Mouse (Mus musculus) gastrocnemius, postnatal 14 days (tissue): Measurements from ENCODE around the gene Lcn6. TPM values are rescaled to one million over a fixed set of nuclear protein-coding genes. Genes with fewer than 3 reads are reported as not detected.
A peak's percentile ranks its signal among the peaks of the same experiment; 100 is the strongest.

ENCODE experiments used
- DNase-seq: peaks from one replicate; pipeline ENCODE4 v3.0.0; 2021; ENCODE audit warnings: mixed read lengths
- intact Hi-C: fragments of 180-260 bp; cut with DNase I; formaldehyde crosslinking; loops from one replicate; pipeline ENCODE4 v1.15.1; 2025; ENCODE audit warnings: low total_unique reads
- long read RNA-seq, 2 experiments: library from polyadenylated mRNA; stranded (forward); transcript quantifications; one replicate each; pipeline ENCODE4 v2.0.0; 2021
- total RNA-seq, 2 experiments: library from RNA; stranded (reverse); gene quantifications; 2 replicates each; pipeline ENCODE4 v1.2.3; 2021

The Lcn6 gene
- not detected for total RNA-seq
- long read RNA-seq, experiment 1: 0 reads
- long read RNA-seq, experiment 2: 0 reads

- intact Hi-C loops: no loop called here
- no peak for DNase-seq
These were observed at the start of gene Lcn6 for GRCm38 (mm10) chr2:25676486-25676885. Gene Lcn6, plus strand, starts transcription at chr2:25676786.

DNA sequence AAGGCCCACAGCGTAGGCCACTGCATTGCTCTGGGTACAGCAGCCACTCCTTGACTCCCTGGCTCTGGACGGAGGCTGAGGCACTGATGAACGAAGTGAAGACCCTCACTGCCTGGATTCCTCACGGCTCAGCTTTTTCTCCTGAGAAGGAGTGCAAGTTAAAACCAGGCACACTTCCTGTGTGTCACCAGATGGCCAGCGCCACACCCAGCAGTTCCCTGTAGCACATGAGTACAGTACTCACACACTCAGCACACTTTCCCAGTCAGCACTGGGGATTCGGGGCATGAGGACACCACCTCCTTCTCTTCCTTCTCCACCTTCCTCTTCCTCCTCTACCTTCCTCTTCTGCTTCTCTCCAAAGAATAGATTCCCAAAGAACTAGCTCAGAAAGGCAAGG lies 48.8 kb upstream of the Lcn6 start, which contains the start of gene Fcna:
TSS of gene Fcna (minus strand) at position 220 of the 400 bp plus-strand sequence.
- no peak for DNase-seq
- intact Hi-C loops: no loop called here

GRCm38 (mm10) chr2:25628738-25629137 lies 47.8 kb upstream of the Lcn6 start:
- intact Hi-C loops: no loop called here
- DNase-seq: no peak

- intact Hi-C loops: loop anchor here (10.0 kb wide), 1 partner anchor 61 kb away; no protein-coding TSS in a partner anchor
- DNase-seq: no peak
These were observed 43.0 kb upstream of the Lcn6 start for GRCm38 (mm10) chr2:25633616-25634015.

DNA sequence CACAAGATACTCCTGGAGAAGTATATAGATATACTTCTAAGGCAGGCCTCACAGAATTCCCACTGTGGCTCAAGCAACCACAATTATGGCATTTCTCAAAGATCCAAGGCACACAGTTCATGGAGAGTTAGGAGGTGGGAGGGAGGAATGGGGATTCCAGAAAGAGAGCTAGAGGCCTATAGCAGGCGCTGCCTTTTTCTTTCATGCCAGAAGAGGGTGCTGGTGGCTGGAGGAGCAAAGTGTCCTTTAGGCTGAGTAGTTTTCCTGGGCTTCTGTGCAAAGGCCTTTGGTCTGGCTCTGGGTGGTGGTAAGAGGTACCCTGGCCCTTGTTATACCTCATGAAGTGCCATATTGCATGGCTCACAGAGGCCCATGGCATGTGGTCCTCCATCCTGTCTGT lies 42.5 kb upstream of the Lcn6 start:
- intact Hi-C loops: loop anchor here (10.0 kb wide), 1 partner anchor 61 kb away; no protein-coding TSS in a partner anchor

DNA sequence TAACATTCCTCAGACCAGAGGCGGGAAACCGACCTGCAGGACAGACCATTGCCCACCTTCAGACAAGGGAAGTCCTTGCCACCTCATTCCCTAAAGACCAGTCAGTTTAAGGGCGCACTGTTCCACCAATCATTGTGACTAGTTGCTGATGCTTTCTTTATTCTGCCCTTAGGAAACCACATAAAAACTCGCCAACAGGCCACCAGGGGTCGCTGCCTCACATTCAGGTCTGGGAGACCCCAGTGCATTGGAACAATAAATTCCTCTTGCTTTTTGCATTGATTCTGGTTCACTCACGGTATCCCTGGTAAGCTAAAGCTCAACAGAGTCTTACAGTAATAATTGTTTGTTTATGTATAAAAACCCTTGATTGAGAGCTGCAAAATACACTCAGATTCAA lies 36.7 kb upstream of the Lcn6 start:
- intact Hi-C loops: loop anchor here (10.0 kb wide), 1 partner anchor 55 kb away; no protein-coding TSS in a partner anchor
- DNase-seq: no peak

More for the DNA sequence above, 42.5 kb upstream of the Lcn6 start:
- DNase-seq: no peak

DNA sequence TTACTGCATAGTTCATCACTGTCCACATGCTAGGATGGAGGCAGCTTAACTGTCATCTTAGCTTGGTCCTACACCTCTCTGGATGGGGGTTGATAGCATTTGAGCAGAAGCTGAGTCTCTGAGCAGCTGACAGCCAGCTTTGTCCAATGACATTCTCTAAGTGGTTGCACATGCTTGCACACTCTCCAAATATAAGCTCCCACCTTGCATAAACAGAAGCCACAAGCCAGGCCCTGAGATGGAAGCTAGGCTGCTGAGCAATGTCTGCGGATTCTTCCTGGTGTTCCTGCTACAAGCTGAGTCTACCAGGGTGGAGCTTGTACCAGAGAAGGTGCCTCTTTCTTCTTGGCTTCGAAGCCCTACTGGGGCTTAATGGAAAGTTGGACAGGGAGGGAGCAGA lies 23.7 kb upstream of the Lcn6 start, which contains the start of gene Lcn8:
TSS of gene Lcn8 (plus strand) at position 219 of the 400 bp plus-strand sequence.
- DNase-seq: no peak
- intact Hi-C loops: no loop called here

DNA sequence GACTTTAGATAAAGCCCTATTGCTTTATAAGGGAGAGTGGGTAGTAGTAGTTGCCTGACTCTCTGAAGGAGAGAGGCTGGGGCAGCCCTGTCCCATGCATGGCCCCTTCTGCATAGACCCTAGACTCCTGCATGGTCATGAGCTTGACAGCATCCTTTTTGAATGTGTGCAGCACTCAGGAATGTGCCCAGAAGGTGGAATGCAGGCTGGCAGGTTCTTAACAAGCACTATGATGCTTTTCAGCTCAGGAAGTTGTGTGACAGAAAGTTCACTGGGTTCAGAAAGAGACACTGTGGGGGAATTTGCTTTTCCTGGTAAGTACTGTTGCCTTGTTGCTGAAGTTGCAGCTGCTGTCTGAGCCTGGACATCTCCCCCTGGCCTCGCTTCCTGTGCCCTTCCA lies 22.1 kb upstream of the Lcn6 start:
- DNase-seq: no peak
- intact Hi-C loops: no loop called here

DNA sequence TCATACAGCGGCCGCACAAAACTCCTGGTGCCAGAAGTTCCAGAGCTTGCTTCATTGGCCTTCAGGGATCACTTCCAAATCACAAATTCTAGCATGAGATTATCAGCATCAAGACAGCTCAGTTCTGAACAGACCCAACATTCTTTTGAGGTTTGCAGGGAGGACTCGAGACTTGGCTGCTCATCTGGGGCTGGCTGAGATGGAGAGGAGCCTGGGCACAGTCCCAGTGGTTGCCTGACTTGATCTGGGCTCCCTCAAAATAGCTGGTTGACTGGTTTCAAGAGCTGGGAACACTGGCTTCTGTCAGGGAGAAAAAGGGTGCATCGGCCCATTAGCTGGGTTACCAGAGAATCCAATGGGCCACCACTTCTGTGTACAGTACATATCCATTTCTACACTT lies 19.9 kb upstream of the Lcn6 start:
- DNase-seq: peak; percentile 38
- intact Hi-C loops: no loop called here

GRCm38 (mm10) chr2:25657246-25657645 lies 19.3 kb upstream of the Lcn6 start:
- intact Hi-C loops: no loop called here
- no peak for DNase-seq

- intact Hi-C loops: no loop called here
- no peak for DNase-seq
These were observed 18.9 kb upstream of the Lcn6 start, which contains the start of gene Lcn5 for GRCm38 (mm10) chr2:25657652-25658051. Gene Lcn5, plus strand, starts transcription at chr2:25657952.

DNA sequence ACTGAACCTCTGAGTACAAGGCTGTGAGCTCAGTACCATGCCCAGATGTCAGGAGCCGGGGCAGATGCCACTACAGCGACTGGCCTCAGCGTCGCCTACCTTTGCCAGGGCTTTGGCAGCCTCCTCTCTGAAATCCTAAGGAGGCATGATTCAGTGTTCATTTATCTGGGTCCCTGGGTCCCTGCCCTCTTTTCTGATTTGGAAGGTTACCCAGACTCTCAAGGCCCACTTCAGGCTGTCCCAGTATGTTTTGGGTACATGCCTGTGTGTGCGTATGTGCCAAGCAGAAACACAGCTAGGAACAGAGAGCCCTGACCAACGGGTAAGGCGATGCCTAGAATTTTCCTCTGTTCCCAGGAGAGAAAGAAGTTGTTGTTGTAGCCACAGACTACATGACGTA lies 16.3 kb upstream of the Lcn6 start:
- intact Hi-C loops: no loop called here
- no peak for DNase-seq

DNA sequence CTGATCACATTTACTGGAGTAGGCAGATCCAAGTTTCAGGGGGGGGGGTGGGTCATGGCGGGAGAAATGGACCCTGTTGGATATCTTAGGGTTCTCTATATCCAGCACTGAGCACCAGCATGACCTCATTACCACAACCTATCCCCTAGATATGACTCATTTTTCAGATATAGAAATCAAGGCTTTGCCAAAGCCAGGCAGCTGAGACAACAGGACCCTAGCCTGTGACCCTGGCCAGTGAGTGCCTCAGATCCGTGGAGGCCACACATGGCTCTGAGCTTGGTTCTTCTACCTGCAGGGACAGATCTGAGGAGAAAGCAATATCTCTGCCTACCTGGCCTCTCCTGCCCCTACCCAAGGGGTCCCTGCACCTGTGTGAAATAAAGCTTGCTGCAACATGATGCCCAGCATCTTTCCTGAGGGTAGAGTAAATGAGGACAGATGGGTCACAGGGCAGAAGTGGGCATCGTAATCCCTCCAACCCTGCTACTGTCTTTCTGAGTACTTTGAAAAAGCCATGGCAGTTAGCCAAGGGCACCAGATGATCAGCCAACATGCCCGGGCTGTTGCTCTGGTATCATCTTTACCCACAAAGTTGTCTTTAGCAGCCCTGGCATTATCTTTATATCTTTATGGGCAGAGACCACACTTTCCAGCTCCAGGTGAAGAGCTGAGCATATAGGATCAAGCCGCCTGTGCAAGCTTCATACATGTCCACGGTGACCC lies 15.2 kb upstream of the Lcn6 start:
- DNase-seq: no peak
- intact Hi-C loops: no loop called here

- intact Hi-C loops: no loop called here
- DNase-seq: peak; percentile 50
These were observed 13.1 kb upstream of the Lcn6 start for GRCm38 (mm10) chr2:25663511-25663910.

DNA sequence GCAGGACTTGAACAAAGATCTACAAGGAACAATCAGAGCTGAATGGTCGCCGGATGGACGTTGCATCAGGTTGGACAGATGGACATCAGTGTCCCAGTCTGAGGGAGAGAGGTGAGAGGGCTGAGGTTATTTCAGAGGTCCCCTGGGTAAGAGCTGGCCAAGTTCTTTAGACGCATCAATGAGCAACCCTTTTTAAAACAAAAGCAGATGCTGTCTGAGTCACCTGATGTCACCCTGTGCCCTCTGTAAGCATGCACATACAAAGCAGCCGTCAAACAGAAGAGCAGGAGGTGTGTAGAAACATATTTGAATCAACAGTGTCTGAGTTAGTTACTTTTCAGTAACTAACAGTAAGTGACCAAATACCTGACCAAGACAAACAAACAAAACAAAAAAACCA lies 12.5 kb upstream of the Lcn6 start:
- DNase-seq: no peak
- intact Hi-C loops: no loop called here

- DNase-seq: no peak
These were observed 10.1 kb upstream of the Lcn6 start for GRCm38 (mm10) chr2:25666516-25666915.

GRCm38 (mm10) chr2:25679559-25679958 lies 3.0 kb downstream of the Lcn6 start:
- no peak for DNase-seq
- intact Hi-C loops: no loop called here

More at GRCm38 (mm10) chr2:25666516-25666915, 10.1 kb upstream of the Lcn6 start:
- intact Hi-C loops: no loop called here

DNA sequence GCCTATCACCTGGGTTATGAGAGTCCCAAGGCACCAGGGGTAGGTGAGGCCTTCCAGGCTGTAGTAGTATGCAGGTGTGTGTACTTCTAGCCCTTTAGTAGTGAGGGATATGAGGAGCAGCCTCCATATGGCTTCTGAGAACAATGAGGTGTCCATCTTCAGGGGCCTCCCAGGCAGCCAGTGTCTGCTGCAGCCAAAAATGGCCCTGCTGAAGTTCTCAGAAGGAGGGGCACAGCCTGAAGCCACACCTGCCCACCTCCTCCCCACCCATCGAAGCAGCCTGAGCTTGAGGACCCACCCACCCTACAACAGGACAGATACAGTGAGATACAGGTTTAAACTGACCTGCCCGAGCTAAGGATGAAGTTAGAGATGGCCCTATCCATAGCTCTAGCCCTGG lies 5.8 kb downstream of the Lcn6 start, which contains the start of gene Lcn10:
TSS of gene Lcn10 (plus strand) at position 301 of the 400 bp plus-strand sequence.
- intact Hi-C loops: no loop called here
- no peak for DNase-seq

GRCm38 (mm10) chr2:25686941-25687340 lies 10.4 kb downstream of the Lcn6 start:
- no peak for DNase-seq
- intact Hi-C loops: no loop called here

GRCm38 (mm10) chr2:25694605-25695004 lies 18.0 kb downstream of the Lcn6 start:
- peak; percentile 66 for DNase-seq
- intact Hi-C loops: loop anchor here (10.0 kb wide), 1 partner anchor 60 kb away; no protein-coding TSS in a partner anchor

GRCm38 (mm10) chr2:25696951-25697350 lies 20.4 kb downstream of the Lcn6 start:
- DNase-seq: no peak
- intact Hi-C loops: loop anchor here (10.0 kb wide), 1 partner anchor 62 kb away; no protein-coding TSS in a partner anchor
